Mouse (Mus musculus) embryonic facial prominence, embryonic 15.5 days (tissue): ENCODE measurements around the gene Aimp2. TPM values are rescaled to one million over a fixed set of nuclear protein-coding genes. Genes with fewer than 3 reads are reported as not detected.

Source experiments
- ATAC-seq: fragments of 200-750 bp; cut with Nextera tagmentation; 2 replicates; pipeline ENCODE4 v1.8.0; 2017; ENCODE audit warnings: low read depth, moderate TSS enrichment; ENCODE audit not compliant: insufficient number of reproducible peaks, low FRiP score, low TSS enrichment
- H3K27ac ChIP-seq: fragments of 300-500 bp; sonication (generic); replicated peaks from 2 replicates; pipeline ENCODE4 v1.5.1; 2015; ENCODE audit warnings: mild to moderate bottlenecking, inconsistent platforms
- H3K27me3 ChIP-seq: fragments of 300-500 bp; sonication (generic); 2 replicates; pipeline ENCODE4 v1.6.1; 2015; ENCODE audit warnings: inconsistent platforms
- H3K36me3 ChIP-seq: fragments of 300-500 bp; sonication (generic); 2 replicates; pipeline ENCODE4 v1.6.1; 2015; ENCODE audit warnings: mild to moderate bottlenecking, inconsistent platforms
- H3K4me1 ChIP-seq: fragments of 300-500 bp; sonication (generic); 2 replicates; pipeline ENCODE4 v1.6.1; 2015; ENCODE audit warnings: inconsistent platforms
- H3K4me2 ChIP-seq: fragments of 300-500 bp; sonication (generic); replicated peaks from 2 replicates; pipeline ENCODE4 v1.6.1; 2015; ENCODE audit warnings: mild to moderate bottlenecking, inconsistent platforms
- H3K4me3 ChIP-seq: fragments of 300-500 bp; sonication (generic); replicated peaks from 2 replicates; pipeline ENCODE4 v1.5.1; 2015; ENCODE audit warnings: mild to moderate bottlenecking, inconsistent platforms
- H3K9ac ChIP-seq: fragments of 300-500 bp; sonication (generic); 2 replicates; pipeline ENCODE4 v1.6.1; 2015; ENCODE audit warnings: inconsistent platforms
- H3K9me3 ChIP-seq: fragments of 300-500 bp; sonication (generic); replicated peaks from 2 replicates; pipeline ENCODE4 v1.6.1; 2016; ENCODE audit warnings: inconsistent platforms
- WGBS: fragments of 180-500 bp; shearing (Covaris S2); methylation state at CpG from one replicate; pipeline ENCODE4 v1.1.7; 2015; 5-methylcytosine and 5-hydroxymethylcytosine counted together
- polyA plus RNA-seq: library from polyadenylated mRNA; unstranded; fragments of >200 nt; fragmentation: Nextera tagmentation; extraction: Ambion mirVana; gene quantifications from 2 replicates; pipeline ENCODE4 v1.2.1, GENCODE M21; 2015

Aimp2 gene
- polyA plus RNA-seq, 1 experiment from 2014 or later: 85.4 TPM

DNA sequence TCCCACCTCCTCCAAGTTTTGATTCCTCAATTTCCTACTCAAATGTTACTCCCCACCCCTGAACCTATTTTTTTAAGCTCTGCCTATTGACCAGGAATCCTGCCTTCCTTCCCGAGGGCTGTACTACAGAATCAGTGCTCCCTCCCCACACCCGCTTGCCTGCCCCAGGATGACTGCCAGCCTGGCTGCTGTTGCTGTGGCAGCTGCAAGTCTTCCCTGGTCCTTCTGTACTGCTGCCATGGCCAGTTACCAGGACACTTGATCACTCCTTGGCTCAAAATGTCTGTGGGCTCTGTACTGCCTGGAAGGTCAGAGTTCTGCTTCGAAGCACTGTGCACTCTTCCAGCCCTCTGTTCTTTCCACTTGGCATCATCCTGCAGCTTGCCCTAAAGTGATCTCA lies 7.5 kb downstream of the Aimp2 start:
- WGBS: 85% methylated on average over 3 of the region's 3 CpGs
- H3K4me2 ChIP-seq: no peak overlapping the region

DNA sequence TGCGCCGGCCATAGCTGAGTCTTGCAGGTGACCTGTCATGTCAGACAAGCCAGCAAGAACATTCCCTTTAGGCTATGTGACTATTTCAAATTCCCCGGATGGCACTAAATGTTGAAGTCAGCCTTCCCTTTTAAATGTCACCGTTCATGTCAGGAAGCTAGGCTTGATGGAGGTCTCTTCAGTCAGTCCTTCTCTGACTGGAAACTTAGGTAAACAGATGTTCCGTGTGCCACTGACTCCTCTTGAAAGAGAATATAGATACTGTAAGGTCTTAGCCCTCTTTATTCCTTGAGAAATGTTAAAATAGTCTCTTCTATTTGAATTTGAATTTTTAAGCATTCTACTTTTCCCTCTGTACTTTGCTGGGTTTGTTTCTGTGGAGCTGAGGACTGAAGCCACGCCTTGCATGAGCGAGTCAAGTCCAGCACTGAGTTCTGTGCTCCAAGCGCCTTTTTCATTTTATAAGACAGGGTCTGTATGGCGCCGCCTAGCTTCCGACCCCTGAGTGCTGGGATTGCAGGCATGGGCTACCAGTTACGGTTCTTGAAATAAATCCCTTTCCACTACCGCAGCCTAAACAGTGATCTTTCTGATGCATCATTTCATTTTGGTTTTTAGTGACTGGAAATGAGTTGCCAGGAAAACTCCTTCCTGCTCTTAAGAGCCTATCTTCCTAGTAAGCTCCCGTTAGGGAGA lies 11.9 kb downstream of the Aimp2 start, which contains the start of gene Ankrd61:
Ankrd61 (minus strand) TSS at position 51 of the 696 bp plus-strand sequence.
- H3K27me3 ChIP-seq: no peaks in the 10 kb centered on the region
- H3K4me1 ChIP-seq: no peaks in the 10 kb centered on the region
- H3K4me2 ChIP-seq: no peak within 1 kb of the TSS
- ATAC-seq: no peak
- WGBS: 80% methylated on average over 14 of the region's 14 CpGs
- no peak within 1 kb of the TSS for H3K9ac ChIP-seq
- H3K4me3 ChIP-seq: no peak within 1 kb of the TSS
- H3K9me3 ChIP-seq: no peaks in the 10 kb centered on the region
- H3K27ac ChIP-seq: no peak within 1 kb of the TSS
- H3K36me3 ChIP-seq: peaks cover 66% of the 10 kb centered on the region

More for the DNA sequence above, 7.5 kb downstream of the Aimp2 start:
- Histone ChIP-seq H3K27ac (no peak overlapping the region), H3K4me1 (no peaks in the 10 kb centered on the region), H3K36me3 (peaks cover 82% of the 10 kb centered on the region), H3K9ac (no peak overlapping the region), H3K4me3 (no peak overlapping the region), H3K27me3 (no peaks in the 10 kb centered on the region), H3K9me3 (no peaks in the 10 kb centered on the region)
- no peak for ATAC-seq

DNA sequence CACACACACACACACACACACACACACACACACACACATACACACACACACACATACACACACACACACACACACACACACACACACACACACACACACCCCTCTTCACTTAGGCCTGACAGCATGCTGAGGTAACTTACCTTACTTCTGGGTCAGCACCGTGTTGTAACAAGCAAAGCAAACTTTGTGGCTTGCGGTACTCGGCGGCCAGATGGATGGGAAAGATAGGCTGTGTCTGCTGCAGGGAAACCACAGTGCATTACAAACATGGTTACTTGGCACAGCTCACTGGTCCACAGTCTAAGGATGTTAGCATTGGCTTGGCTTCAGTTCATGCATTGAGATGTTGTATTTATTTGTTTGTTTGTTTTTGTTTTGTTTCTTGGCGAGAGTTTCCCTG lies 16.3 kb downstream of the Aimp2 start:
- Histone ChIP-seq H3K4me1 (no peaks in the 10 kb centered on the region), H3K9me3 (no peaks in the 10 kb centered on the region), H3K36me3 (peaks cover 56% of the 10 kb centered on the region), H3K9ac (no peak overlapping the region), H3K27me3 (no peaks in the 10 kb centered on the region), H3K4me2 (no peak overlapping the region), H3K27ac (no peak overlapping the region), H3K4me3 (no peak overlapping the region)
- ATAC-seq: no peak
- WGBS: 64% methylated on average over 5 of the region's 5 CpGs

DNA sequence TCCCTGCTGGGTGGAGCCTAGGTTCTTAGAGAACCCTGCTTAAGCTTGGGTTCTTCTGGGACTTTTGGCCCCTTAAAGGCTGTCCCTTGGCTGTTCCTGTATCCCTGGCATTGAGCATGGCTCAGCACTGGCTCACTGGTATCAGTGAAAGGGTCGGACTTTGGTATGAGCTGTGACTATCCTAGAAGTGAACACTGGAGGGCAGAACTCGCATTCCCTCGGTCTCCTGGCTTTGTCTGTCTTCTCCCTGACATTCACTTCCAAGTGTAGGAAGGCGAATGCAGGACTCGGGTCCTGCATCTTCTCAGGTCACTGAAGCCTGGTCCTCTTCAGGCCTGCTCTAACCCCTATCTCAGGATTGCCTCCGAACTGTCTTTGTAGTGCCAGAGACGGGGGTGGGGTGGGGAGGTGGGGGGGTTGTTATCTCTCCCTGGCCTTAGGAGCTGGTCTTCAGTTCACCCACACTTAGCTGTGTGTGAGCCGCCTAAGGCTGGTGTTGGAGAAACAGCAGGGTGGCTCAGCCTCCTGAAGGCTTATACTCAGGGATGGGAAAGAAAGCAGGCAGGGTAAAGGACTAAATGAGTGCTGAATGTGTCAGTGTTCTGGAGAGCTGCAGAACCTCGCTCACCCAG lies 17.3 kb downstream of the Aimp2 start:
- WGBS: 79% methylated on average over 9 of the region's 9 CpGs
- H3K27ac ChIP-seq: no peak overlapping the region
- no peak overlapping the region for H3K4me2 ChIP-seq
- H3K4me3 ChIP-seq: no peak overlapping the region
- no peaks in the 10 kb centered on the region for H3K27me3 ChIP-seq
- ATAC-seq: no peak
- H3K9me3 ChIP-seq: no peaks in the 10 kb centered on the region
- no peak overlapping the region for H3K9ac ChIP-seq
- no peaks in the 10 kb centered on the region for H3K4me1 ChIP-seq
- H3K36me3 ChIP-seq: peaks cover 56% of the 10 kb centered on the region

DNA sequence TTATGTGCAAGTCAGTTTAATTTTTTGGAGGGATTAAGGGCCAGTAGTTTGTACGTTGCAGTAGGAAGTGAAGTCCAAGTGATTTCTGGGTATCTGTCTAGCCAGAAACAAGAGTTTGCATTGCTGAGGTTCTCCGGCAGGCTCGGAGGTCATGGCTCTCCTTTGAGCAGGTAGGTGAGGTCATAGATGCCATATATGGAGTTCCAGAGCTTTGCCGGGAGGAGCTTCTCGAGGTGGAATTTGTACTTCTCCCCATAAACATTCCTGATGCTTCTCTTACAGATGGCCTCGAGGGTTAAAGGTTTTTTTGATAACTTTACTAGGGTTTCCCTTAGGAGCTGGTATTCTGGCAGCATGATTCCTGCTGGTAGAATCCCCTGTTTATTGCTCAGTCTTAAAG lies 18.9 kb downstream of the Aimp2 start:
- no peak for ATAC-seq
- Histone ChIP-seq H3K9ac (no peak overlapping the region), H3K4me3 (no peak overlapping the region), H3K4me2 (no peak overlapping the region), H3K9me3 (no peaks in the 10 kb centered on the region), H3K27ac (no peak overlapping the region), H3K27me3 (no peaks in the 10 kb centered on the region), H3K4me1 (no peaks in the 10 kb centered on the region), H3K36me3 (peaks cover 63% of the 10 kb centered on the region)
- WGBS: 80% methylated on average over 6 of the region's 6 CpGs

DNA sequence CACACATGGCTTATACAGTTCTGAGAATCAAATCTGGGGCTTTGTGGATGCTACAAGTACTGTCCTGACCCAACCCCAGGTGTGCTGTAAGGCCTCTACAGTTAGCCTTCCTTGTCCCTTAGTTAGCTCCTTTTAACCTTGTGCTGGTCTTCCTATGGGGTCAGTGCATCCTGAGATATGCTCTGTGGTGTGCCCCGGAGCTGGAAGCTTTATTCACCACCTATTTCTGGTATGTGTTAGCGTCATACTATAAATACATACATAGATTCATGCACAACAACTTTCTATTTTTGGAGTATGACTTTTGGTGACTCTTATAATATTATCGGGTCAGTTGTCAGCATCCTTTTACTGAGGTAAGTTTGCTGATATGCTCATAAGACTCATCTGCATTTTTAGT lies 24.4 kb downstream of the Aimp2 start:
- H3K4me1 ChIP-seq: no peaks in the 10 kb centered on the region
- no peak overlapping the region for H3K27ac ChIP-seq
- no peaks in the 10 kb centered on the region for H3K27me3 ChIP-seq
- H3K36me3 ChIP-seq: peaks cover 94% of the 10 kb centered on the region
- H3K9me3 ChIP-seq: no peaks in the 10 kb centered on the region
- H3K4me3 ChIP-seq: no peak overlapping the region
- ATAC-seq: no peak
- no peak overlapping the region for H3K9ac ChIP-seq
- 96% methylated on average over 3 of the region's 3 CpGs for WGBS
- no peak overlapping the region for H3K4me2 ChIP-seq

DNA sequence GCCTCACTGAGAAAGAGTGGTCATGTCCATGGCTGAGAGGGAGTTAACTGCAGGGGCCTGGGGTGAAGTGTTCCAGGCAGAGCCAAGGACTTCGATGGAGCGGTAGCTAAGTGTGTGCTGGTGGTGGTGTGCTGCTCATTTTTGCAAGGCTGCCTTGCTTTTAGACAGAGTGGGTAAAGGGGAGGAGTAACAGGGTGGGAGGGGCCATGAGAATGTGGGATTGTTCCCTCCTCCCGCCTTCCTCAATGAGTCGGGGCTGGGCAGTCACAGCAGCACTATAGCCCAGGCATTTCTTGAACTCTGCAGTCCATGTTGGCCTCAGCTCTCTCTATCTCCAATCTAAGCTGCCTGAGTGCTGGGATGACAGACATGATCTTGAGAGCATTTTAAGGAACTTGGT lies 35.1 kb downstream of the Aimp2 start:
- Histone ChIP-seq H3K4me1 (no peaks in the 10 kb centered on the region), H3K9me3 (no peaks in the 10 kb centered on the region), H3K9ac (no peak overlapping the region), H3K27me3 (no peaks in the 10 kb centered on the region), H3K4me3 (no peak overlapping the region), H3K27ac (no peak overlapping the region), H3K4me2 (no peak overlapping the region), H3K36me3 (peaks cover 54% of the 10 kb centered on the region)
- 63% methylated on average over 4 of the region's 4 CpGs for WGBS
- ATAC-seq: no peak

DNA sequence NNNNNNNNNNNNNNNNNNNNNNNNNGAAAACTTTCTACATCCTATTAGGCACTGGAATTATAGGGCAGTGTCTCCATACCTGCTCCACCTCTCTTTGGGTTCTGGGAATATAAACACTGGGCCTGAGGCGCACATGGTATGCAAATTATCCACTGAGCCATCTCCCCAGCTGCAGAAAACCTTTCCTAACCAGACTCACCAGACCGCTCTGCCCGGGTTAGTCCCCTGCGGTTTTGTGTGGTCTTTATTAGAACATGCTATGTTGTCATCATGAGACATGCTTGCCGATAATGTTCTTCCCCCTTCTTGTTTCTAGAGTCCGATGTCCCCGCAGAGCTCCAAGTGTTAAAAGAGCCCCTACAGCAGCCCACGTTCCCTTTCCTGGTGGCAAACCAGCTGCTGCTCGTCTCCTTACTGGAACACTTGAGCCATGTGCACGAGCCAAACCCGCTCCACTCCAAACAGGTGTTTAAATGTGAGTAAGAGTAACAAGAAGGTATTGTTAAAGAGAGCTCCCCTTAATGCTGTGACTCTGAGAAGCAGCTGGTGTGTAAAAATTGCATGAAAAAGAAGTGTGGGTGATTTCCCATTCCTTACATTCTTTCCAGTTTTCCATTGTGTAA lies 38.0 kb downstream of the Aimp2 start:
- H3K9ac ChIP-seq: no peak overlapping the region
- peaks cover 30% of the 10 kb centered on the region for H3K36me3 ChIP-seq
- no peak overlapping the region for H3K27ac ChIP-seq
- no peaks in the 10 kb centered on the region for H3K9me3 ChIP-seq
- H3K4me3 ChIP-seq: no peak overlapping the region
- no peaks in the 10 kb centered on the region for H3K4me1 ChIP-seq
- H3K27me3 ChIP-seq: no peaks in the 10 kb centered on the region
- WGBS: 66% methylated on average over 11 of the region's 11 CpGs
- no peak overlapping the region for H3K4me2 ChIP-seq
- ATAC-seq: no peak

Other genes with a start within 250 kb of the Aimp2 start
- 17.3 and 18.1 TPM in 2 replicates for gene Usp42, start 177.6 kb downstream of the Aimp2 start, polyA plus RNA-seq
- 37.2 and 38.7 TPM in 2 replicates for gene Eif2ak1, start 92.1 kb downstream of the Aimp2 start, polyA plus RNA-seq
- gene Ankrd61, start 12.2 kb downstream of the Aimp2 start, polyA plus RNA-seq: 0.30 and 0.33 TPM in 2 replicates
- 24.5 and 27.1 TPM in 2 replicates for gene Pms2, start 117 bp upstream of the Aimp2 start, polyA plus RNA-seq
- 0.59 and 0.89 TPM in 2 replicates for gene Gm42421, start 18.3 kb upstream of the Aimp2 start, polyA plus RNA-seq
- gene Rsph10b, start 23.2 kb upstream of the Aimp2 start, polyA plus RNA-seq: 2.3 and 6.7 TPM in 2 replicates
- gene Ccz1, start 105.0 kb upstream of the Aimp2 start, polyA plus RNA-seq: 65.2 and 73.1 TPM in 2 replicates
- 1.5 and 2.2 TPM in 2 replicates for gene Ocm, start 116.8 kb upstream of the Aimp2 start, polyA plus RNA-seq
- 4.5 TPM in 2 replicates for gene Lmtk2, start 190.6 kb upstream of the Aimp2 start, polyA plus RNA-seq